Mouse (Mus musculus) thymus, adult 2 months (tissue): ENCODE results near the gene Lcn9. TPM values are rescaled to one million over a fixed set of nuclear protein-coding genes. Genes with fewer than 3 reads are reported as not detected.

Experiments used
- DNase-seq: peaks from one replicate; pipeline ENCODE4 v3.0.0; 2021
- H3K27ac ChIP-seq: fragments of 200-500 bp; 2 replicates; pipeline ENCODE4 v1.5.1; 2012; ENCODE audit warnings: low read length, control low read depth; ENCODE audit not compliant: control insufficient read depth, insufficient read depth
- H3K27me3 ChIP-seq: fragments of 200-500 bp; 2 replicates; pipeline ENCODE4 v1.6.1; 2012; ENCODE audit warnings: mild to moderate bottlenecking, low read length, moderate library complexity, mixed read lengths; ENCODE audit not compliant: control insufficient read depth, insufficient read depth
- H3K36me3 ChIP-seq: fragments of 200-500 bp; 2 replicates; pipeline ENCODE4 v1.6.1; 2012; ENCODE audit warnings: mild to moderate bottlenecking, low read length, moderate library complexity; ENCODE audit not compliant: control insufficient read depth, insufficient read depth
- H3K4me1 ChIP-seq: fragments of 200-500 bp; replicated peaks from 2 replicates; pipeline ENCODE4 v1.6.1; 2012; ENCODE audit warnings: low read length; ENCODE audit not compliant: control insufficient read depth, insufficient read depth
- H3K4me3 ChIP-seq: fragments of 200-500 bp; 2 replicates; pipeline ENCODE4 v1.5.1; 2012; ENCODE audit warnings: mild to moderate bottlenecking, low read length, control low read depth, moderate library complexity; ENCODE audit not compliant: control insufficient read depth, insufficient read depth
- CTCF ChIP-seq: fragments of 200-500 bp; IDR thresholded peaks from 2 replicates; pipeline ENCODE4 v1.5.1; 2012; ENCODE audit warnings: mild to moderate bottlenecking, control low read depth, low read length, moderate library complexity, borderline replicate concordance; ENCODE audit not compliant: control insufficient read depth, poor library complexity, insufficient read depth; ENCODE audit errors: extremely low read depth
- POLR2A ChIP-seq: fragments of 200-500 bp; IDR thresholded peaks from 2 replicates; pipeline ENCODE4 v1.6.1; 2012; ENCODE audit warnings: mild to moderate bottlenecking, low read length, control low read depth, moderate library complexity; ENCODE audit not compliant: control insufficient read depth, poor library complexity, insufficient read depth; ENCODE audit errors: extremely low read depth
- WGBS: fragments of 180-500 bp; shearing (Covaris S2); methylation state at CpG from one replicate; pipeline ENCODE4 v1.1.7; 2018; 5-methylcytosine and 5-hydroxymethylcytosine counted together
- polyA plus RNA-seq: library from polyadenylated mRNA; depleted of rRNA; stranded (reverse); fragments of >200 nt; gene quantifications from 2 replicates; pipeline ENCODE4 v1.2.3, GENCODE M21; 2012

Lcn9 gene
- polyA plus RNA-seq, 1 experiment = not detected

DNA sequence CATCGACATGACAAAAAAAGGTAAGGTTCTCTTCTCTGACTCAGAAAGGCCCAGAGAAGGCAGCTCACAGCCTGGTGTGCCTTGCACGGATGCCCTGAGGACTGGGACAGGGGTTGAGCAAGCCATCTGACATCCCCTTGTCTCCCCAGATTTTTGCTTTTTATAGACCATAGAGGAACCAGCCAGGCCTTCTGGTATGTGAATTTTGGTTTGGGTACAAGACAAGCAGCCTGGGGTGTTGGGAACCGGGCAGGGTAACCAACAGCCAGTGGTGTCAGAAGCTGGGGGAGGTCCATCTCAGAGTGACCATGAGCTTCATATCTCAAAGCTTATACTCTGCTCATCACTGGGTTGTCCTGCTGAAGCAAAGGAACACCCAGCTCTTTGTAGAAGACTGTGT is 1.8 kb downstream of the Lcn9 start:
- Histone ChIP-seq H3K4me3 (no peak overlapping the region), H3K36me3 (no peaks in the 10 kb centered on the region), H3K4me1 (peaks cover 7% of the 10 kb centered on the region), H3K27ac (no peak overlapping the region), H3K27me3 (no peaks in the 10 kb centered on the region; the same call in 1 of the 2 replicates)
- 93% methylated on average over 3 of the region's 3 CpGs for WGBS
- DNase-seq = no peak
- TF ChIP-seq POLR2A (no peak), CTCF (no peak)

DNA sequence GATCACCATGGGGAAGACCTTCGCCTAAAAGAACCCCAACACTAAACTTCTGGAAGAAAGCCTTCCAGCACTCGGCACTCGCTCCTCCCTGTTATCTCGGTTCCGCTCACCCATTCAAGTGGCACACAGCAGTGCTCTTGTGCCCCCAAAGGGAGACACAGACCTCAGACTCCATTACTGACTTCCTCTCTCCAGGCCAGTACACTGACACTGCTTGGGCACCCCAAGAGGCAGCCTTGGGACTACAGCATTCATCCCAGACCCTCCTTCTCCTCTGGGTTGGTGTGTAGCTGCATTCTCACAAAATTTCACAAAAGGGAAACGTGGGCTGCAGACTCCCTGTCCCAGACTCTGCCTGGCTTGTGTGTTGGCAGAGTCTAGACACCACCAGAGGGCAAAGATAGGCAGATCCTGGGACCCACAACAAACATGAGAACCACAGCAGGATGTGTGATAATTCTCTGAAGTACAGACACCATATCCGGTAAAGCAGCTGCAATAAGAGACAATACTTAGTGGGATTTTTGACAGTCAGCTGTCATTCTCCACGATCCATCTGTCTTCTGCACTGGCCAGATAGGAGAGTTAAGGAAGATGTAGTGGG is 5.5 kb downstream of the Lcn9 start:
- Histone ChIP-seq H3K27me3 (no peaks in the 10 kb centered on the region; the same call in 1 of the 2 replicates), H3K4me1 (peaks cover 7% of the 10 kb centered on the region), H3K4me3 (no peak overlapping the region), H3K36me3 (no peaks in the 10 kb centered on the region), H3K27ac (no peak overlapping the region; the same call in 1 of the 2 replicates)
- no peak for TF ChIP-seq CTCF
- peak; percentile 56 for DNase-seq
- WGBS = 20% methylated on average over 8 of the region's 8 CpGs

DNA sequence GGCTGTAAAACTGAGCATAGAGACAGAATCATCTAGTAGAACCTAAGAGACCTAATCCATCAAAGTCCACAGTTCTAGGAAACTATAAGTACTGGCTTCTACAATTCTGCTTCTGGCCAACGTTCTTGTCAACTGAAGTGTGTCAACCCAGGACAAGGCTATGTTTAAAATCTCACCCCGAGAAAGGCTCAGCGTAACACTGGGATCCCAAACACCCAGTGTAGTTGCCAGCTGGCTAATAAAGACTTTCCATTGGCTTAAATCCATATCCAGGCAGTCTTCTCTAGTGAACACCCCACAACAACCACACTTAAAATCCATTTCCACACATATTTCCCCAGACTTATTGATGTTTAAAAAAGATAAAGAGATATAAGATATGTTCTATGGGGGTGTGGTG is 7.8 kb downstream of the Lcn9 start:
- Histone ChIP-seq H3K36me3 (no peaks in the 10 kb centered on the region), H3K27ac (no peak overlapping the region), H3K27me3 (no peaks in the 10 kb centered on the region; the same call in 1 of the 2 replicates), H3K4me3 (no peak overlapping the region), H3K4me1 (peaks cover 7% of the 10 kb centered on the region)
- TF ChIP-seq POLR2A (no peak), CTCF (no peak)
- 84% methylated on average over 3 of the region's 3 CpGs for WGBS
- no peak for DNase-seq

DNA sequence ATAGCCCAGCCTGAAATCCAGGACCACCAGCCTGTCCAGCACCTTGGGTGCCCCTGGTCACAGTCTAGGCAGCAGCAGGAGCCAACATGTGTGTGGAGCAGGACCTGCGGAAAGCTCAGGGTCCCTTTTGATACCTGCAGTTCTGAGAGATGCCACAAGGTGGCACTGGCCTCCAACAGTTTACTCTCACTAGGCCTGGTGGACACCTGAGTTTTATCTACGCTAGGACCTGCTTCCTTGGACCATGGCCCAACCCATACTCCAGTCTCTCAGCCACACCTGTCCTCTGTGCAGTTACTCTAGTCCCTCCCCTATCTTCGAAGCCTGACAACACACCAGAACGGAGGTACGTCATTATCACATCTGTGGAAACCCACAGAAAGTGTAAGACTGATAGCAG is 13.3 kb downstream of the Lcn9 start:
- no peak overlapping the region for H3K4me3 ChIP-seq
- peak; percentile 62 for DNase-seq
- WGBS = 41% methylated on average over 5 of the region's 5 CpGs
- H3K27ac ChIP-seq = no peak overlapping the region
- H3K4me1 ChIP-seq = no peaks in the 10 kb centered on the region
- H3K27me3 ChIP-seq = no peaks in the 10 kb centered on the region
- H3K36me3 ChIP-seq = no peaks in the 10 kb centered on the region
- TF ChIP-seq CTCF (peak; percentile 80; the same call in 1 of the 2 replicates), POLR2A (no peak)

DNA sequence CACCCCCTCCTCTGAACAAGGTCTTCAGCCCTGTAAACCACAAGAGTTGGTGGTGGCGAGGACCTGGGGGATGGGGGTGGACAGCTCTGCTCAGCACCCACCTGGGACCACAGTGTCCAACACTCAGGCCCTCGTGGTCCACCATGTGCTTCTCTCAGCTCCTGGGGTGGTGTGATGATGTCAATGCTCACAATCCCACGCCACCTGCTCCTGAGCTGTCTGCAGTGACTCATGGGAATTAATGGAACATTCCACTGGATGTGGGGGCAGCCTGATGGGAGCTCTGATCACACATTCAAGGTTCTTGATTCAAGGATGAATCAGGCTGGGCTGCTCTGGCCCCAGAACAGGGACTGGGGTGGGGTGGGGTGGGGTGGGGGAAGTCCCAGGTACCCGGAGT is 19.2 kb downstream of the Lcn9 start:
- no peak for DNase-seq
- H3K36me3 ChIP-seq = no peaks in the 10 kb centered on the region
- TF ChIP-seq CTCF (no peak), POLR2A (no peak)
- WGBS = 65% methylated on average over 4 of the region's 4 CpGs
- no peaks in the 10 kb centered on the region for H3K27me3 ChIP-seq
- no peak overlapping the region for H3K27ac ChIP-seq
- no peaks in the 10 kb centered on the region for H3K4me1 ChIP-seq
- H3K4me3 ChIP-seq = no peak overlapping the region

DNA sequence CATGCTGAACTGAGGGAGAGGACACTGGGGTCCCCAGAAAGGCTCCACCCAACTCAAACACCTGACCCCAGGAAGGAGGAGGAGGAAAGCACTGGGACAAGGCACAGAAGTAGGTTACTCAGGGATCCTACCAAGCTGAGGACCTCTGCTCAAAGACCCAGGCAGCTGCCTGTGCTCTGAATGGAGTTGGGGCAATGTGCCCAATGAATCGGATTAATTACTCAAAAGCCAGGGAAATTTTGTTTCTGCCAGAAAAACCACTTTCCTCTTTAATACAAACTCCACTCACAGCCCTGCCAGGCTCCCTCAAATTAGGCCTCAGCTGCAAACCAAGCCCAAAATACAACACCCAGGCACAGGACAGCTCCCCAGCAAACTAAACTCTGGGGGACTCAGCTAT is 19.8 kb downstream of the Lcn9 start:
- Histone ChIP-seq H3K27me3 (no peaks in the 10 kb centered on the region), H3K4me1 (no peaks in the 10 kb centered on the region), H3K4me3 (no peak overlapping the region), H3K36me3 (no peaks in the 10 kb centered on the region), H3K27ac (no peak overlapping the region)
- WGBS = 96% methylated on average over 1 of the region's 1 CpGs
- TF ChIP-seq CTCF (no peak), POLR2A (no peak)
- DNase-seq = no peak

DNA sequence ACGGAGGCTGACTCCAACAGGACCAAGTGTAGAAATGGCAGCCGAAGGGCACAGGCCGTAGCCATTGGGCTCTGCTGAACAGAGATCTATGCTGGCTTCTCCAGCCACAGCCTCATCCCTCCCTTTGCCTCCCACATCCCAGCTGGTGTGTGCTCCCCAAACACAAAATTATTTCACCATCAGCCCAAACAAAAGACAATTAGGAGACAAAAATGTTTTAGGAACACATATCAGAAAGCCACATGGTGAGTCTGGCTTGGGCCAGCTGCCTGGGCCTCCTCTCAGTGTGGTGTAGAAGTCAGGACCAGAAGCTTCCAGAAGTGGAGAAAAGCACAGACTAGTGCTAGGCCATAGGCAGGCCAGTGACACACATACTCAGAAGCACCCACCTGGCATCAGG is 21.1 kb downstream of the Lcn9 start:
- H3K4me3 ChIP-seq = no peak overlapping the region
- no peak for DNase-seq
- TF ChIP-seq CTCF (no peak), POLR2A (no peak)
- 96% methylated on average over 3 of the region's 3 CpGs for WGBS
- no peaks in the 10 kb centered on the region for H3K4me1 ChIP-seq
- H3K36me3 ChIP-seq = no peaks in the 10 kb centered on the region
- no peaks in the 10 kb centered on the region for H3K27me3 ChIP-seq
- no peak overlapping the region for H3K27ac ChIP-seq
